Mouse (Mus musculus) ES-Bruce4 (cell line): ENCODE results near the gene Dcaf5.

ENCODE experiments used
- CTCF ChIP-seq: IDR thresholded peaks from one replicate; pipeline ENCODE4 v1.8.1; 2011; ENCODE audit warnings: low read depth, low read length
- EP300 ChIP-seq: IDR thresholded peaks from 2 replicates; pipeline ENCODE4 v1.6.1; 2011; ENCODE audit warnings: low read depth, low read length; ENCODE audit not compliant: insufficient read depth

- no peak for TF ChIP-seq CTCF
- TF ChIP-seq EP300 = no peak
These were observed 47.0 kb upstream of the Dcaf5 start for GRCm38 (mm10) chr12:80483397-80483796.
